Mouse (Mus musculus) brown adipose tissue, adult 24 weeks (tissue): ENCODE results near the gene Zbed5. TPM values are rescaled to one million over a fixed set of nuclear protein-coding genes. Genes with fewer than 3 reads are reported as not detected.
A peak's percentile ranks its signal among the peaks of the same experiment; 100 is the strongest.
"Not testable (repeated sequence)": the region's sequence is repeated elsewhere in the genome, so short reads cannot be mapped to it uniquely, and the experiment has no call there.

ENCODE experiments used
- H3K27ac ChIP-seq: fragments of 200-500 bp; replicated peaks from 2 replicates; pipeline ENCODE4 v1.5.1; 2012; ENCODE audit warnings: low read depth, mild to moderate bottlenecking, low read length
- H3K4me1 ChIP-seq: fragments of 200-500 bp; 2 replicates; pipeline ENCODE4 v1.6.1; 2012; ENCODE audit warnings: low read length, mixed read lengths; ENCODE audit not compliant: control insufficient read depth, insufficient read depth, insufficient read length
- H3K4me3 ChIP-seq: fragments of 200-500 bp; 2 replicates; pipeline ENCODE4 v1.5.1; 2012; ENCODE audit warnings: low read depth, mild to moderate bottlenecking, low read length, moderate library complexity; ENCODE audit not compliant: insufficient read depth
- polyA plus RNA-seq: library from polyadenylated mRNA; stranded (reverse); fragments of >200 nt; gene quantifications from 2 replicates; pipeline ENCODE4 v1.2.4, GENCODE M21; 2012; ENCODE audit not compliant: missing spikeins, insufficient read depth, insufficient read length

Zbed5 gene
- polyA plus RNA-seq, 1 experiment = 1.9 TPM

GRCm38 (mm10) chr5:129924820-129925452, 29.4 kb downstream of the Zbed5 start:
- no peak overlapping the region; the same call in 1 of the 2 replicates for H3K27ac ChIP-seq
- no peaks in the 10 kb centered on the region for H3K4me1 ChIP-seq
- H3K4me3 ChIP-seq = no peak overlapping the region

- H3K4me1 ChIP-seq = no peaks in the 10 kb centered on the region
- H3K27ac ChIP-seq = no peak overlapping the region
- H3K4me3 ChIP-seq = no peak overlapping the region
Observed at GRCm38 (mm10) chr5:129925933-129926332, 30.4 kb downstream of the Zbed5 start.

- peak overlapping the region; percentile 93 for H3K27ac ChIP-seq
- H3K4me1 ChIP-seq = peaks cover 3% of the 10 kb centered on the region; the same call in 1 of the 2 replicates
- H3K4me3 ChIP-seq = peak overlapping the region; percentile 15; the same call in 1 of the 2 replicates
Observed at GRCm38 (mm10) chr5:129929924-129930855, 34.7 kb downstream of the Zbed5 start.

GRCm38 (mm10) chr5:129936941-129937340, 41.4 kb downstream of the Zbed5 start:
- peaks cover 2% of the 10 kb centered on the region; the same call in 1 of the 2 replicates for H3K4me1 ChIP-seq
- H3K4me3 ChIP-seq = no peak overlapping the region
- H3K27ac ChIP-seq = no peak overlapping the region

GRCm38 (mm10) chr5:129940281-129940680, 44.8 kb downstream of the Zbed5 start:
- no peaks in the 10 kb centered on the region for H3K4me1 ChIP-seq
- H3K27ac ChIP-seq = peak overlapping the region; percentile 19; the same call in 1 of the 2 replicates
- no peak overlapping the region for H3K4me3 ChIP-seq

- peak overlapping the region; percentile 57 for H3K27ac ChIP-seq
- H3K4me1 ChIP-seq = no peaks in the 10 kb centered on the region
- H3K4me3 ChIP-seq = peak overlapping the region; percentile 60
Observed at GRCm38 (mm10) chr5:129940736-129941494, 45.4 kb downstream of the Zbed5 start.

- Histone ChIP-seq H3K4me1 (no peaks in the 10 kb centered on the region), H3K4me3 (peak within 1 kb of the TSS; percentile 76), H3K27ac (peak within 1 kb of the TSS; percentile 57)
Observed at GRCm38 (mm10) chr5:129941495-129942045, 46.0 kb downstream of the Zbed5 start, which contains the start of gene Vkorc1l1. Gene Vkorc1l1 (plus strand): TSS chr5:129941970.

GRCm38 (mm10) chr5:129942073-129942939, 46.8 kb downstream of the Zbed5 start:
- peak overlapping the region; percentile 76 for H3K4me3 ChIP-seq
- not testable (repeated sequence) for H3K4me1 ChIP-seq
- peak overlapping the region; percentile 13; the same call in 1 of the 2 replicates for H3K27ac ChIP-seq

GRCm38 (mm10) chr5:129943402-129943801, 47.9 kb downstream of the Zbed5 start:
- Histone ChIP-seq H3K4me3 (no peak overlapping the region), H3K27ac (no peak overlapping the region), H3K4me1 (no peaks in the 10 kb centered on the region)

GRCm38 (mm10) chr5:129947528-129948033, 52.1 kb downstream of the Zbed5 start:
- Histone ChIP-seq H3K27ac (no peak overlapping the region), H3K4me1 (no peaks in the 10 kb centered on the region), H3K4me3 (no peak overlapping the region)

- Histone ChIP-seq H3K27ac (no peak overlapping the region), H3K4me3 (no peak overlapping the region)
Observed at GRCm38 (mm10) chr5:129952143-129952542, 56.6 kb downstream of the Zbed5 start.

More at GRCm38 (mm10) chr5:129952143-129952542, 56.6 kb downstream of the Zbed5 start:
- H3K4me1 ChIP-seq = peaks cover 4% of the 10 kb centered on the region; the same call in 1 of the 2 replicates
